Mouse (Mus musculus) embryonic facial prominence, embryonic 15.5 days (tissue): ENCODE data around the gene Abca14. TPM values are rescaled to one million over a fixed set of nuclear protein-coding genes. Genes with fewer than 3 reads are reported as not detected.

Experiments
- ATAC-seq: fragments of 200-750 bp; cut with Nextera tagmentation; 2 replicates; pipeline ENCODE4 v1.8.0; 2017; ENCODE audit warnings: low read depth, moderate TSS enrichment; ENCODE audit not compliant: insufficient number of reproducible peaks, low FRiP score, low TSS enrichment
- H3K27ac ChIP-seq: fragments of 300-500 bp; sonication (generic); replicated peaks from 2 replicates; pipeline ENCODE4 v1.5.1; 2015; ENCODE audit warnings: mild to moderate bottlenecking, inconsistent platforms
- H3K27me3 ChIP-seq: fragments of 300-500 bp; sonication (generic); 2 replicates; pipeline ENCODE4 v1.6.1; 2015; ENCODE audit warnings: inconsistent platforms
- H3K36me3 ChIP-seq: fragments of 300-500 bp; sonication (generic); 2 replicates; pipeline ENCODE4 v1.6.1; 2015; ENCODE audit warnings: mild to moderate bottlenecking, inconsistent platforms
- H3K4me1 ChIP-seq: fragments of 300-500 bp; sonication (generic); 2 replicates; pipeline ENCODE4 v1.6.1; 2015; ENCODE audit warnings: inconsistent platforms
- H3K4me2 ChIP-seq: fragments of 300-500 bp; sonication (generic); replicated peaks from 2 replicates; pipeline ENCODE4 v1.6.1; 2015; ENCODE audit warnings: mild to moderate bottlenecking, inconsistent platforms
- H3K4me3 ChIP-seq: fragments of 300-500 bp; sonication (generic); replicated peaks from 2 replicates; pipeline ENCODE4 v1.5.1; 2015; ENCODE audit warnings: mild to moderate bottlenecking, inconsistent platforms
- H3K9ac ChIP-seq: fragments of 300-500 bp; sonication (generic); 2 replicates; pipeline ENCODE4 v1.6.1; 2015; ENCODE audit warnings: inconsistent platforms
- H3K9me3 ChIP-seq: fragments of 300-500 bp; sonication (generic); replicated peaks from 2 replicates; pipeline ENCODE4 v1.6.1; 2016; ENCODE audit warnings: inconsistent platforms
- WGBS: fragments of 180-500 bp; shearing (Covaris S2); methylation state at CpG from one replicate; pipeline ENCODE4 v1.1.7; 2015; 5-methylcytosine and 5-hydroxymethylcytosine counted together
- polyA plus RNA-seq: library from polyadenylated mRNA; unstranded; fragments of >200 nt; fragmentation: Nextera tagmentation; extraction: Ambion mirVana; gene quantifications from 2 replicates; pipeline ENCODE4 v1.2.1, GENCODE M21; 2015

The Abca14 gene
- polyA plus RNA-seq, 1 experiment from 2014 or later, result not detected

- H3K27ac ChIP-seq, result no peak overlapping the region
- no peak overlapping the region for H3K9ac ChIP-seq
- H3K4me2 ChIP-seq, result no peak overlapping the region
- no peaks in the 10 kb centered on the region for H3K9me3 ChIP-seq
- H3K36me3 ChIP-seq, result no peaks in the 10 kb centered on the region
- 31% methylated on average over 13 of the region's 13 CpGs for WGBS
- no peak for ATAC-seq
- H3K27me3 ChIP-seq, result no peaks in the 10 kb centered on the region
- no peak overlapping the region for H3K4me3 ChIP-seq
- no peaks in the 10 kb centered on the region for H3K4me1 ChIP-seq
These were observed 157.4 kb downstream of the Abca14 start for GRCm38 (mm10) chr7:120361159-120361558.

Other genes starting within 250 kb of the Abca14 start
- gene Dnah3, start 108.7 kb upstream of the Abca14 start, polyA plus RNA-seq, result 1.1 and 2.0 TPM in 2 replicates
- 31.2 and 32.2 TPM in 2 replicates for gene Tmem159, start 101.6 kb upstream of the Abca14 start, polyA plus RNA-seq
- gene Zp2, start 58.7 kb upstream of the Abca14 start, polyA plus RNA-seq, result 0.09 TPM in 2 replicates
- gene Anks4b, start 30.1 kb upstream of the Abca14 start, polyA plus RNA-seq, result 0.04 TPM in 1 of 2 replicates, not detected in the other
- gene Crym, start 1.9 kb upstream of the Abca14 start, polyA plus RNA-seq, result 36.9 and 38.1 TPM in 2 replicates
- not detected in 2 replicates for gene Abca15, start 124.7 kb downstream of the Abca14 start, polyA plus RNA-seq
- gene Abca16, start 205.7 kb downstream of the Abca14 start, polyA plus RNA-seq, result not detected in 2 replicates